Mouse (Mus musculus) bone marrow macrophage, adult 2 months (primary cell): ENCODE measurements at regions not wholly inside any gene's neighbourhood (a gene's known extent, or its start where the extent isn't known, plus 50 kb on each side); places are given as distances from the start of the nearest gene placed in this dataset.

ENCODE experiments used
- CTCF ChIP-seq: IDR thresholded peaks from 2 replicates; pipeline ENCODE4 v1.5.1; 2012; ENCODE audit warnings: low read depth, mild to moderate bottlenecking, low read length, moderate library complexity
- POLR2A ChIP-seq: IDR thresholded peaks from 2 replicates; pipeline ENCODE4 v1.6.1; 2012; ENCODE audit warnings: mild to moderate bottlenecking, low read depth, low read length, borderline replicate concordance

GRCm38 (mm10) chr8:8367282-8367871, 293.7 kb downstream of the Efnb2 start:
- TF ChIP-seq POLR2A: no peak
- TF ChIP-seq CTCF: no peak
